Mouse (Mus musculus): ENCODE data around the gene Plekhn1.

- TF ChIP-seq CTCF (IDR thresholded peaks at IDR 0.05 in 2 of 3, conservative IDR thresholded peaks at IDR 0.05 in 1 of 3; ENCODE audit: control insufficient read depth in 1 of 3, insufficient read depth in 1 of 3, low read depth in 2 of 3, low read length in 3 of 3, poor library complexity in 1 of 3, severe bottlenecking in 1 of 3) (no peak), HCFC1 (IDR thresholded peaks at IDR 0.05; ENCODE audit: low read depth, low read length) (no peak), KAT2A (conservative IDR thresholded peaks at IDR 0.05; ENCODE audit: low read depth, low read length) (no peak), POLR2A (IDR thresholded peaks at IDR 0.05; ENCODE audit: control insufficient read depth in 1 of 2, insufficient read depth in 1 of 2, low read depth in 1 of 2, low read length in 2 of 2, poor library complexity in 1 of 2) (no peak), TCF12 (IDR thresholded peaks at IDR 0.05; ENCODE audit: low read depth, low read length) (0 out of 2 replicates have a peak, but pooled peaks have one; percentile 2), RAD21 (IDR thresholded peaks at IDR 0.05; ENCODE audit: low read depth, low read length) (no peak), MXI1 (IDR thresholded peaks at IDR 0.05; ENCODE audit: low read depth, low read length) (peak; percentile 30; the same call in 1 of the 2 replicates), MAFK (IDR thresholded peaks at IDR 0.05; ENCODE audit: borderline replicate concordance, low read depth, low read length) (no peak), CHD2 (IDR thresholded peaks at IDR 0.05; ENCODE audit: low read length) (no peak), EP300 (IDR thresholded peaks at IDR 0.05; ENCODE audit: low read depth in 1 of 2, low read length in 2 of 2) (no peak), JUND (IDR thresholded peaks at IDR 0.05; ENCODE audit: low read depth, low read length) (no peak), USF1 (IDR thresholded peaks at IDR 0.05; ENCODE audit: low read depth, low read length) (no peak), NELFE (IDR thresholded peaks at IDR 0.05; ENCODE audit: low read depth, low read length) (no peak), UBTF (IDR thresholded peaks at IDR 0.05; ENCODE audit: borderline replicate concordance, insufficient read depth, low read depth, low read length) (no peak)
Observed at GRCm38 (mm10) chr4:156197829-156198205, 36.8 kb downstream of the Plekhn1 start.

All from MEL (cell line).